Mouse (Mus musculus): Measurements from ENCODE around the gene Gprin3.
A peak's percentile ranks its signal among the peaks of the same experiment; 100 is the strongest.

Gprin3 gene

GRCm38 (mm10) chr6:59425824-59426533 lies at the start of gene Gprin3:
Gene Gprin3, minus strand, starts transcription at chr6:59426294.
- peak; percentile 58 for DNase-seq (ENCODE audit: low spot score)

- no peak for DNase-seq (ENCODE audit: low spot score)
Measured at GRCm38 (mm10) chr6:59458861-59459260, 32.8 kb upstream of the Gprin3 start.

GRCm38 (mm10) chr6:59456116-59456515 lies 30.0 kb upstream of the Gprin3 start:
- no peak for DNase-seq (ENCODE audit: low spot score)

- no peak for DNase-seq (ENCODE audit: low spot score)
Measured at GRCm38 (mm10) chr6:59451348-59451747, 25.3 kb upstream of the Gprin3 start.

- DNase-seq (ENCODE audit: low spot score), result no peak
Measured at GRCm38 (mm10) chr6:59445101-59445503, 19.0 kb upstream of the Gprin3 start.

GRCm38 (mm10) chr6:59435906-59436305 lies 9.8 kb upstream of the Gprin3 start:
- DNase-seq (ENCODE audit: low spot score), result no peak

GRCm38 (mm10) chr6:59433116-59433515 lies 7.0 kb upstream of the Gprin3 start:
- DNase-seq (ENCODE audit: low spot score), result no peak

GRCm38 (mm10) chr6:59426534-59426885 lies 416 bp upstream of the Gprin3 start:
- DNase-seq (ENCODE audit: low spot score), result no peak

GRCm38 (mm10) chr6:59424871-59425740 lies 988 bp downstream of the Gprin3 start:
- no peak for DNase-seq (ENCODE audit: low spot score)

- DNase-seq (ENCODE audit: low spot score), result no peak
Measured at GRCm38 (mm10) chr6:59423836-59424235, 2.3 kb downstream of the Gprin3 start.

- no peak for DNase-seq (ENCODE audit: low spot score)
Measured at GRCm38 (mm10) chr6:59419264-59419663, 6.8 kb downstream of the Gprin3 start.

GRCm38 (mm10) chr6:59418659-59419058 lies 7.4 kb downstream of the Gprin3 start:
- no peak for DNase-seq (ENCODE audit: low spot score)

- DNase-seq (ENCODE audit: low spot score), result no peak
Measured at GRCm38 (mm10) chr6:59414816-59415215, 11.3 kb downstream of the Gprin3 start.

- no peak for DNase-seq (ENCODE audit: low spot score)
Measured at GRCm38 (mm10) chr6:59412417-59413346, 13.4 kb downstream of the Gprin3 start.

- no peak for DNase-seq (ENCODE audit: low spot score)
Measured at GRCm38 (mm10) chr6:59409001-59409700, 16.9 kb downstream of the Gprin3 start.

GRCm38 (mm10) chr6:59407482-59407997 lies 18.6 kb downstream of the Gprin3 start:
- DNase-seq (ENCODE audit: low spot score), result no peak

GRCm38 (mm10) chr6:59390208-59390607 lies 35.9 kb downstream of the Gprin3 start:
- no peak for DNase-seq (ENCODE audit: low spot score)

GRCm38 (mm10) chr6:59365300-59365699 lies 60.8 kb downstream of the Gprin3 start:
- no peak for DNase-seq (ENCODE audit: low spot score)

GRCm38 (mm10) chr6:59363282-59363681 lies 62.8 kb downstream of the Gprin3 start:
- DNase-seq (ENCODE audit: low spot score), result no peak

- no peak for DNase-seq (ENCODE audit: low spot score)
Measured at GRCm38 (mm10) chr6:59354943-59355342, 71.2 kb downstream of the Gprin3 start.

- DNase-seq (ENCODE audit: low spot score), result no peak
Measured at GRCm38 (mm10) chr6:59351108-59351789, 74.8 kb downstream of the Gprin3 start.

Measured in ovary, postnatal 10 days (tissue).